Mouse (Mus musculus) right cerebral cortex, postnatal 4 days (tissue): ENCODE results near the gene Pgf.

ENCODE experiments used
- DNase-seq: peaks from one replicate; pipeline ENCODE4 v3.0.0-alpha.2; 2022

Gene Pgf

DNA sequence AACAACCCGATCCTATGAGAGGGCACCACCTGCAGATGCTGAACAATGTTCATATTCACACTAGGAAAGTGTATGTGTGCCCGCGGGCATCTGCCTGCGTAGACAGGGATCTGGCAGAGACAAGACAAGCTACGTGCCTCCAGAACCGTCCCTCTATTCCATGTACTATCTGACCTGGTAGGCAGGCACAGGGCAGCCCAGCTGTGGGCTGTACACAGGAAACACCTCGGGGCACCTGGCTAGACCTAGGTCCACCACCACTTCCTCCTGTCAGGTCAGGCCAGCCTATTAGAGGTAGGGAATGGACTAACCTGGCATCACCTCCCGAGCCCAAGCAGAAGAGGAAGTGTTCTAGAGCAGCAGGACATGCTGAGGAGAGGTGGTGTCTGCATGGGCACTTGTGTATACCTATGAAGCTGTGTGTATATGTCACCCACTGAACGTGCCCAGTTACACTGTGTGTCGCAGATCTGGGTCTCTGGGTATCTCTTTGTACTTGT is at the start of gene Pgf:
TSS of gene Pgf (minus strand) at position 51 of the 500 bp plus-strand sequence.
- DNase-seq, result no peak

DNA sequence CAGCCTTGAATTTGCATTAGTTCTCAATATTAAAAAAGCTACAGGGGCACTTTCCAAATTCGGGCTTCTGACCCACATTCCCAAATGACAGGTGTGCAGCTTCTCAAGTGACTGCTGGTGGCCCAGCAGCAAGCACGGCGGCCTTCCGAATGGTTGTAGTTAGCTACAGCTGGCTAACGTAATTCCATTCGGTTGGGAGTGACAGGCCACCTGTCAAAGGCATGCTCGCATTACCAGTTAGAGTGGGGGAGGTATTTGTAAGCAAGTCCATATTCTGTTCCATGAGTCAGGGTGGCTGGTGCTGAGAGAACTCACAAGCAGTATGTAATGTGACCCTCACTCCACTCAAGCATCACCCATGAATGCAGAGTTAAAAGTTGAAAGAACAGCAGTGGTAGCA is 49.6 kb upstream of the Pgf start:
- DNase-seq, result no peak

DNA sequence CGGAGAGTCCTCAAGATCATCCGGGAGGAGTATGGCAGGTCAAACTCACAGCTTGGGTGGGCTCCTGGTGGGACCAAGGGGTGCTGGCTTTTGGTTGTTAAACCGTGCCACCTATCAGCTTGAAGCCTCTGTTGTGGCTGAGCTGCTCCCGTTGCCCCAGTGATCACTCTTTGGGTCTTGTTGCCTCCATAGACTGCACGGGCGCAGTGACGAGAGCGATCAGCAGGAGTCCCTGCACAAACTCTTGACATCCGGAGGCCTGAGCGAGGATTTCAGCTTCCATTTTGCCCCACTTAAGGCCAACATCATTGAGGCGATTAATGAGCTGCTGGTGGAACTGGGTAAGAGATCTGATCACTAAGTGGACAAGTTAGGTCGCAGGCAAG is 42.3 kb upstream of the Pgf start:
- DNase-seq, result no peak

DNA sequence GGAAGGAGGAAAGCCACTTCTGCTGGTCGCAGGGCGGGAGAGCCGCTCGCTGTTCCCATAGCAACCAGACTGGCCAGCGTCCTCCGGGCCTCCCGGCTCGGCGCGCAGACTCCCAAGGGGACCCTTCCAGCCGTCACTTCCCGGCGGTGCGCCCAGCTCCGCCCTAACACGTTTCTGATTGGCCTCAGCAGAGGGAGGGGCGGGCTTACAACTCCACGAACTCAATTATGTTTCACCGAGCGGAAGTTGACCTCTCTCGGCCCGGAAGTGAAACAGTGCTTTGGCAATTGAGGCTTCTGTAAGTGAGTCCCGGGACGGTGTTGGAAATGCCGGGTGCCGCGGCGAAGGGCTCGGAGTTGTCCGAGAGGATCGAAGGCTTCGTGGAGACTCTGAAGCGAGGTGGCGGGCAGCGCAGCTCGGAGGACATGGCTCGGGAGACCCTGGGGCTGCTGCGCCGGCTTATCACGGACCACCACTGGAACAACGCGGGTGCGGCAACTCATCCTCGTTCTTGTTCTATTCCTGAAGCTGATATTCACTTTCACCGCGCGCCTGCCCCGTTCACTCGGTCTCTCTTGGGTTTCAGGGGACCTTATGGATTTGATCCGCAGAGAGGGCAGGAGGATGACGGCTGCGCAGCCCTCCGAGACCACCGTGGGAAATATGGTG is 41.8 kb upstream of the Pgf start, which contains the start of gene Eif2b2:
TSS of gene Eif2b2 (plus strand) at position 246 of the 669 bp plus-strand sequence.
- peak; percentile 95 for DNase-seq

DNA sequence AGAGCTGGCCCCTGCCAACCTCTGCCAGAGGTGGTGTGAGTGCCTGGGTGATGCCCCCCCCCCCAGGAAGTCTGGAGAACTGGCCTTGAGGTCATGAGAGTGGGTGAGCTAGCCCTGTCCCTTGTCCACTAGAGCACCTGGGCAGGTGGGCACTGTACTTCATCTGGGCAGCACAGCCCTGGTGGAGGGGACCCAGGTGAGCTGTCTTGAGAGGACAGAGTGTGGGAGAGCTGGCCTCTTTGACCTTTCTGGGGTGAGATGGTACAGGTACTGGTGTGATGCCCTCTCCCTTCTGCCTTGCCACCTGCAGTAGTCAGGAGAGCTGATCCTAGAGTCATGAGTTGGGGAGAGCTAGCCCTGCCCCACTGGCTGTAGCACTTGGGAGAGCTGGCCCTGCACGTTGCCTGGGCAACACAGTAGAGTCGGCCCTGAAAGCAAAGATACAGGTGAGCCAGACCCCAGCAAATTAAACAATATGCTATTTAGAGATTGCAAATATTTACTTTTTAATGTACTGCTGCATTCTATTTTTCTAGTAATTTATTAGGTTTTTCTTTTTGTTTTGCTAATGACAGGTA is 40.2 kb upstream of the Pgf start:
- no peak for DNase-seq

DNA sequence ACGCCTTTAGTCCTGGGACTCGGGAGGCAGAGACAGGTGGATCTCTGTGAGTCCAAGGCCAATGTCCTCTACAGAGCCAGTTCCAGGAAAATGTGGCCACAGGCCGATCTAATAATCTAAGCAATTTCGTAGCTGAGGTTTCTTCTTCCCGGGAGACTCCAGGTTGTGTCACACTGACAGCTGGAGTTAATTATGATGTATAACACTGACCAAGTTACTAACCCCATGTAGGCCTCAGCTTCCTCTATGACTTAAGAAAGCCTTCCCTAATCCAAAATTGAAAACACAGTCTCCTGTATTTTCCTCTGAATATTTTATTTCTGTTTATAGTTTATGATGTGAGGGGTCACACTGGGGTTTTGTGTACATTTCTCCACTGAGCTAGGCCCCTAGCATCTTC is 37.4 kb upstream of the Pgf start:
- no peak for DNase-seq

DNA sequence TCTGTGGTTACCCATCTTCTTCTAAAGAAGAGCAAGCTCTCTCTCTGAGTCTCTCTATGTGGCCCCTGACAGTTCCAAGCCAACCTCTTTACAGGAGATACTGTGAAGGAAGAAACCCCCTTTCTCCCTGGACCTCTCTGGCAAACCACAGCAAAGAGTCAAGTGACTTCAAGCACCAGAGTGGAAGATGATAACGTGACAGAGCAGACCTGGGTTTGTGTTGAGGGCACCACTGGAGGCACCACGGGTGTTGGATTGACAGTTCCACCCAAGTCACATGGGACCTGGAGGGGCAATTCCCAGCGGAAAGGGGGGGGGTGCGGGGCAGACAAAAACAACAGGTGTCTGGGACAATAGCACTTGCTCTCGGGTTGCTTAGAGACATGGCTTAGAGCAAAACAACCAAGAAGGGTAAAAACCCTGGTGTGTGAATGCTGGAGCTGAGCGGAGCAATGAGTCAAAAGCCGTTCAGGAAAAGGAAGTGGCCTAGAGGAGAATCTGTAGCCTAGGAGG is 31.2 kb upstream of the Pgf start:
- DNase-seq, result no peak

DNA sequence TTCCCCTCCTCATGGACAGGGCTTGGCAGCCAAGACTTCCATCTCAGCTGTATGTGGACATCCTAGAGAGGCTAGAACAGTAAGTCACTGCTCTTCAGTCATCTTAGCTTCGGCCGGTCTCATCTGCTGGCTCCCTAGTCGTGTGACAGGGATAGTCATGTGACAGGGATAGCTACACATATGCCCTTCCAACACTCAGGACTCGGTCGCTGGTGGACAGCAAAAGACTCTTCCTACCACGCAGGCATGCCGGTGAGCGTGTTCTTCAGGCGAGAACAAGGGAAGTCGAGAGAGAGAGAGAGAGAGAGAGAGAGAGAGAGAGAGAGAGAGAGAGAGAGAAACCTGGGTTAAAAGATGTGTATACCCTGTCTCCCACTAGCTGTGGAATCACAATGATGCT is 27.8 kb upstream of the Pgf start:
- no peak for DNase-seq

DNA sequence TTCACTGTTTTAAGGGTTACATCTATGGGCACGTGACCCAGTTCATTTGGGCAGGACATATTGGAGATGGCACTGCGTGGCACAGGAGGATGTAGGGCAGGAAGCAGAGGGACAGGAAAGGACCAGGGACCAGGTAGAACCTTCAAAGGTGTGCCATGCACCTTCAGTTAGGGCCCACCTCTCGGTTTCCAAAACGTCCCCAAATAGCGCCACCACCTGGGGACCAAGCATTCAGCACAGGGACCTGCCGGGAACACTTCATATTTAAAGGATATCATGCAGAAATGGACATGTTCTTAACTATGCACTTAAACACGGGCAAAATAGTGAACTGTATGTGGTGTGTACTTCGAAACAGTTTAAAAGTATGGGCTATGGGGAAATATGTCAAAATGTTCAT is 26.5 kb upstream of the Pgf start:
- DNase-seq, result no peak

DNA sequence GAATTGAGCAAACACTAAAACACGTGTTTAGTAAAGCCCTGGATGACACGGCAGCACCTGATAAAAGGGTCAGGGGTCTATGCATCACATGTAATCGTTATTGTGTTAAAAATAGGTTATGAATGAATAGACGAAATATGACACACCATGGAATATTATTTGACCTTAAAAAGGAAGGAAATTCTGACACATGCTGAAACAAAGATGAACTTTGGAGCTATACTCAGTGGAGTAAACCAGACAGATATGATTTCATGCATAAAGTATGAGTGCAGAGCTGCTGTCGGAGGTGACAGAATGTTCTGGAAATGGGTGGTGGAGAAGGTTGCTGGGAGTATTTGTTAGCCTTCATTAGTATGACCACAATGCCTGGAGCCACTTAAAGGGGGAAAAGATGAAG is 26.1 kb upstream of the Pgf start:
- DNase-seq, result no peak

DNA sequence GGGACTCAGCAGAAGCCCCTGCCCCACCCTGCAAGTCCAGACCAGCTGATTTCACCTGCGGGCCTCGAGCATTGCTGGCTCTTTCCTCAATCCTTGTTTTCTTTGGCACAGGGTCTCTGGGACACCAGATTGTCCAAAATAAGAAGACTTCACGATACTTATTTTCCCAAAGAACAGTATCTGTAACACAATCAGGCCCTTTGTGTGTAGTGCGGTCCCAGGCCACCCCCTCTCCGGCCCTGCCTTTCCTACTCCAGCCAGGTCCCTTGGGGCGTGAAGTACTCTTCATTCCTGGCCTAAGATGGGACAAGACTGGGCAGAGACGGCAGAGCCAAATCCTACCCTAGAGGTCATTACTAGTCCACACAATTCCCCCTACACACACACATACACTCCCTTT is 24.6 kb upstream of the Pgf start:
- no peak for DNase-seq

DNA sequence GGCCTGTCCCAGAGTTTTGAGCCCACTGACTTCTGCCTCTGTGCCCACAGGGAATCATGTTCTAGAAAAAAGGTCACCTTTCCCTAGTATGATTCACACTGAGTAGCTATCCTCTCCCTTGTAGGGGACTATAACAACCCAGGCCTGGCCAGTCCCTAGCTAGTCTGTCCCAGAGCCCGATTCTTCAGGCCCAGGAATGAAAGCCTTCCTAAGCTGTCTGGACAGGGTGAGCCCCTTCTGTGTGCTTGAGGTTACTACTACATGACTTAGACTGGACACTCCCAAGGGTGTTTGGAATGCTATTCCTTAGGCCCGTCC is 24.2 kb upstream of the Pgf start:
- DNase-seq, result no peak

DNA sequence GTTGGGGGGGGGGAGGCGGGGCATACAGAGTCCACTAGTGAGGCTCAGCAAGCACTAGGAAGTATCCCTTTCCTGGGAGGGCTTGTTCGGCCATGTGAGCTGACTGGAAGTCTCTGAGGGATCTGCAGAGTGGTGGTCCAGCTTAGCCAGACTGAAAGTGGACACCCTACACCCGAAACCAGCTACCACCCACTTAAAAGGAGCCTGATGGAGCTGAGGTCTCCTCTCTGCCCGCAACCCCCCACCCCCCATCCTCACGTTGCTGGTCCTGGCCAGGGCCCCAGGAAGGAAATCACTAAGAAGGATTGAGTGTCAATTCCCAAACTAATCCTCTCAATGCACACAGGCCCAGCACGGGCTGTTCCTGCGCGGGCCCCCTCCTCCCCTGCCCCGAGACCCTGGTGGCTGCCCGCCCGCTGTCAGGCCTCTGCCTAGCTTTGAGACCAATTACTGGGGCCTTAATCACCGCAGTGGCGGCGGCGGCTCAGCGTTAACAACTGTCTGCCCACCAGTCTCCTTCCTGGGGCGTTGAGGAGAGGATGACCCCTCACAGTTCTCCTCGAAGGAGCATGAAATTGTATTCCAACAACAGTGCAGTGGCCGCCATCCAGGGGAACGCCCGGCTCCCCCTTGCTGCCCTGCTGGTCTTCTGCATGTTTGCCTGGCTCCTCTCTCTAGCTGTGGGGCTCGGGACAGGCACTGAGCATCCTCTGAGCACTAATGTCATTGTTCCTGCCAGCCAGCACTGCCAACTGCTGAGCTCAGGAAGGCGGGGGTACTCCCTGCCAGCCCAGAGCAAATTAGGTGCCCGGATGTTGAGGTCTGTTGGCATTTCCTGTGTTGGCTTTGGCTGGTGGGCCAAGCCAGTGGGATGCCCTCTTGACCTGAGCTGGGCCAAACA is 23.6 kb upstream of the Pgf start:
- no peak for DNase-seq

DNA sequence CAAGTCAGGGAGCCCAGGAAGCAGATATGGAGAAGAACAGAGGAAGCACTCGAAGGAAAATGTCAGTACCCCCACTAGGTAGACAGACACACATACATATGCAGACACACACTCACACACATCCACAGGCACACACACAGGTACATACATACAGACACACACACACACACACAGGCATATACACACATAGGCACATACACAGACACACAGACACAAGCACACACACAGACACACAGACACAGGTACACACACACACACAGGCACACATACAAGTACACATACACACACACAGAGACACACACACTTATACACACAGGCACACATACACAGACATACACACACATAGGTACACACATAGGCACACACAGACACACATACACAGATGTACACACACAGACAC is 22.4 kb upstream of the Pgf start:
- DNase-seq, result no peak

DNA sequence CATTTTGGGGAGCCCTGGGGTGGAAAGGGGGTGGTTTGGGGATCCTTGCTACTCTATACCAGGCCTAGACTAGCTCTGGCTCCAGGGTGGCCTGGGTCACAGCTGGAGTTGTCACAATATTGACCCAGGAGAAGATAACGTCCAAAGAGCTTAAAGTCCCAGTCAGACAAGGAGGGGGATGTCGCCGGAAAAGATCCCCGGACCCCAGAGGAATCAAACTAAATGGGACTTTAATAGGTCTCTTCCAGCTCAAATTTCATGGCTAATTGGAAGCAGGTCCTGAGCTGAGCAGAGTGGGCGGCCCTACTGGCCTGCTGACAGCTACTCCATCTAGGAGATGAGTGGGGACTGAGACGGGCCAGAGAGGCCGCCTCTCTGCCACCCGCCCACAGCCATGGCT is 20.3 kb upstream of the Pgf start:
- no peak for DNase-seq

DNA sequence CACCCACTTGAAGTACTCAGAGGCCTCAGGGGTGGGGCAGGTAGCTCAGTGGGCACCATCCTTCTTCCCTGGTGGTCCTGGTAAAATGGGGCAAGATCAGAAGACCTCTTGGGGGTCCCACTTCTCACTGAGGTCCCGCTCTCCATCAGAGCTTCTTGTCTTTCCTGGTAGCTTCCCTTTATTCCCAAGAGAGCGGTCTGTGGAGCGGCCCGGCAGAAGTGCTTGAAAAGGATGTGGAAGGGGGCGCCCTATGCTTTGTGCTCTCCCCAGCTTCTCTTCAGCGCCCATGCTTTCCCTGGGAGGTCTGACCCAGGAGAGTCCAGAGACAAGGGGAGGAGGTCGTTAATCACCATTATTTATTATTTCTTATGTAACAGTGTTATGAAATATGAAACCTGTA is 19.8 kb upstream of the Pgf start:
- DNase-seq, result no peak

DNA sequence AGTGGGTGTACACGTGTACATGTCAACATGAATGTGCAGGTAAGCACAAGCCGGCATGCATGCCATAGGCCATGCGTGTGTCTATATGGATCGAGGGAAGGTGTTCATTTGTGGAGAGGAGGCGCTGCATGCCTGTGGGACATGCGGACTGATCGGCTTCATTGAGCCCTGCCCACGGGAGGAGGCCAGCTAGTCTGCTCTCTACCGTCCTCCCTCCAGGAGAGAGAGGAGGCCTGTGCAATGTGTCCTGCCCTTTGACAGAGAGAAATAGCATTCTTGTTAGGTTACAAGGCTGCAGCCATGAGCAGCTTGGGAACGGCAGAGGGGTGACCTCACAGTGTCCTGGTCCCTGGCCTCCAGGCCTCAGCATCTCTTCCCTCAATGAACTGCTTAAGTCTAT is 18.6 kb upstream of the Pgf start:
- no peak for DNase-seq

DNA sequence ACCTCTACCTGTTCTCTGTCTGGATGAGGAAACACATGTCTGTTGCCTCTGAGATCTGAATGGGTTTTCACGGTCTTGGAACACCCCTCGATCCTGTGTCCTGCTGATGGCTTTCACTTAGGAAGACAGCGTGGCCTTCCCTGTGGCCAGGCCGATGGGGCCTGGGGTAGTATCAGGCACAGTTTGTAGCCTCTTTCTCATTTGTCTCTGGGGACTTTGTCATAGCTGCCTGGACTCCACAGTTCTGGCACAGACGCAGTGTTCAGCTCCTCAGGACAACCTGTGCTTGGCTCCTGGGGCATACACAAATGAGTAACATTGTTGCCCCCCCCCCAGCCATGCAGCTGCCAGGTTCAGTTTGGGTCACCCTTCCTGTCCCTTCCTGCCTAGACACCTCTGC is 17.5 kb upstream of the Pgf start:
- no peak for DNase-seq

DNA sequence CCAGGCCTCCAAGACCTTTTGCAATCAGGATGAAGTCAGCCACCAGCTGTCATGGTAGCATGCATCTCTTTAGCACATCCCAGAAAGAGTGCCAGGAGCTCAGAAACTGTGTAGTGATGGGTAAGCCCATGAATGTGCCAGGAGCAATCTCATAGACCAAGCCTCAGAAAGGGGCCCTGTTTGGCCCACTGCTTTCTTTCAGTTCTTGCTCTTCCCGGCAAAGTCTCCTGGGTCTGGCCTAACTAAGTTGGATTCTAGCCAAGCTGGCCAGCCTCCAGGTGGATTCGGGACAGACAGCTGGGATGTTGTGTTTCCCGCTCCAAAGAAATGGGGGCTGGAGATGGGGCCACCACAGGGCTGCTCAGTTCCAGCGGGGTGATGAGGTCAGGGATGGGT is 17.0 kb upstream of the Pgf start:
- peak; percentile 74 for DNase-seq

DNA sequence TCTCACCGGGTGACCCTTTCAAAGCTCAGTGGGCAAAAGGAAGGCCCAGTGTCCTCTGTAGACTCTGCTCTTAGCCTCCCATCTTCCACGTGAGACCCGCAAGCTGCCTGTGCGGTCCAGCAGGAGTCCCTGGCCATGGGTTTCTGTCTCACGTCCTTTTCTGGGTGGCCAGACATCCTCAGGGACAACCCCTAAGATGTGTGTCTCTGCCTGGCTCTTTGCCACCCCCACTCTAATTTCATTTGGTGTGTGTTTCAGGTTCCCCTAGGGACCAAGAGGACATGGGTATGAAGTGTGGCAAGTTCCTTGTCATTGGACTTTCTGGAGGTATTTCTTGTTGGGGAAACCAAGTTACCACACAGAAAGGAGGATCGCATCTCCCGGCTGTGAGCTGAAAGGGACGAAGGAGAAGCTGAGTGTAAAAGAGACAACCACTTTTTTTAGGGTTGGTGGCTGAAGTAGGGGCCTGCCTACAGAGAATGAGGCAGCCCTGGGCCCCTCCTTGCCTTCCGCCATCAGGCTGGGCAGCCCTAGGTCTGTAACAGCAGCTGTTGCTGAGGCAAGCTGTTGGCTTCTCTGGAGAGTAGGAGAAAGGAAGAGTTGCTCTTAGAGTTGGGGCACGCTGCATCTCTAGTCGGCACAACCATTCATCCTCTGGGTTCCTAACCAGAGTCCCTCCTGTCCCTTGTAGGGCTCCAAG is 16.5 kb upstream of the Pgf start:
- no peak for DNase-seq

DNA sequence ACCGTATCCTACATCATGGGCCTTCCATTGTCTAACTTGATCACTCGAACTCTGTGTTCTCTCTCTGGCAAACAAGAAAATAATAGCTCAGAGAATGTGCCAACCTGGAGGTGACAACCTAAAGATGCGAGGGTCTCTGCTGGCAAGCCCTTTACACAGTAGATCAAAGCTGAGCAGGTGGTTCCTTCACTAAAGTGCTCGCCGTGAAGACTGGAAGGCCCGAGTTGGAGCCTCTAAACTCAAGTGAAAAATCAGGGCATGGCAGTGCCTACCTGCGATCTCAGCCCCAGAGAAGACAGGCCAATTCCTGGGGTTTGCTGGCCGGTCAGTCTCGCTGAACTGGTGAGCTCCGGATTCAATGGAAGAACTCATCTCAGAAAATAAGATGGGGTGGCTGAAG is 15.6 kb upstream of the Pgf start:
- no peak for DNase-seq

DNA sequence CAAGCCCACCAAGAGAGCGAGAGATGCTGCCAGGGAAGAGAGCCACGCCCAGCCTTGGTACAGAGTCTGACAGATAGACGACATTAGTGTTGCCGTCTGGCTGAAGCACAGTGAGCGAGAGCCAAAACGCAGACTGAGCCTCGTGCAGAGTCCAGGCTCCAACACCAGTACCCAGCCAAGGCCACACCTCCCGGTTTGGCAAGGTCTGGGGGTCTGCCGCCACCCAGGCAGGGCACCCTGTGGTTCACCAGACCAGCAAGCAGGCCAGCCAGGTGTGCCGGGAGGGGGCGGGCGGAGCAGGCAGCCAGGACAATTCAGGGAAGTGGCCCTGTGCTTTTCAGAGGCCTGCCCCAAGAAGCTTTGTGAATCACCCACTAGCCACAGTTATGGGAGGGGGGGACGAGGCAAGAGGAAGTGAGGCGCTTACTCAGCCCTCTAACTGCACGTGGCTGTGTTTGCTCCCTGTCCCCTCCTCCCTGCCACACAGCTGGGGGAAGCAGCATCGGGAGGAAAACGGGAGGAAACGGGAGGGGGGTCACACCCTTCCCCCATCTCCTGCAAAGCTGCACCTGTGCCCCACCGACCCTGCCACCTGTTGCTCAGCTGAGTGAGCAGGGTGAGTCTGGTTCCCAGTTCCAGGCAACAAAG is 15.0 kb upstream of the Pgf start:
- DNase-seq, result no peak

DNA sequence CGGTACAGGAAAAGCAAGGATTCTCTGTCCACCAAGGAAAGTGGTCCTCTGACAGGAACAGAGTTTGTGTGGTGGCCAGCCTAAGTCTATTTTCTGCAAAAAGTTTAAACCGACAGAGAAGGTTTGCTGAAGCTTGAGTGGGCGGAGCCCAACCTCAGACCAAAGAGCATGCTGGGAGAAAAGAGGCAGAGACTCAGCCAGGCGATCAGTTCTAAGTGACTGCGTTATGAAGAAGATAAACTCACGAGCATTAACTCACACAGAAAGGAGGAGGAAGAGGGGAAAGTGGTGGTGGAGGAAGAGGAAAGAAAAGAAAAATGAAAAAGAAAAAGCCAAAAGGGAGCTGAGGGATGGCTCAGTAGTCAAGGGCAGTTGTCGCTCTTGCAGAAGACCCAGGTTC is 12.7 kb upstream of the Pgf start:
- no peak for DNase-seq
